Mouse (Mus musculus): Measurements from ENCODE around the gene Pid1.

DNA sequence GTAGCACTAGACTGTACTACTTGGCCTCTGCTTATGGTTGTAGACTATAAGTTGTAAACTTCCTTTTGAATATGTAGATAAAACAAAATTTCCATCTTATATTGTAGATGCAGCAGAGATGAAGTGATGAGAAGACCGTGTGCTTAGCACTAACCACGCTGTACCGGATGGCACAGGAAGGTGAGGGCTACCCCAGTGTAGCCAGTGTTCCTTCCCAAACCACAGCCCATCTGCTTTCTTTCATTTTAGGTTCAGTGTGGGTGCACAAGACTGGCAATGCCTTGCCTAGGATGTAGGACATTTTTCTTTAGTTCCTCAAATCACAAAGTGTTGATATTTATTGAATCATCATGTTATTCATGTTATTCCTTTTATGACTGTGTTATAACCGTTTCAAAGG is 160.5 kb downstream of the Pid1 start:
- no peak for TF ChIP-seq ZC3H11A (IDR thresholded peaks at IDR 0.05; ENCODE audit: low read depth, low read length)
- no peak for TF ChIP-seq ZNF384 (IDR thresholded peaks at IDR 0.05; ENCODE audit: low read depth, low read length)
- no peak for TF ChIP-seq POLR2A (IDR thresholded peaks at IDR 0.05; ENCODE audit: low read depth, low read length)

Data from CH12.LX (cell line).